Mouse (Mus musculus): Measurements from ENCODE around the gene Vwc2.

DNA sequence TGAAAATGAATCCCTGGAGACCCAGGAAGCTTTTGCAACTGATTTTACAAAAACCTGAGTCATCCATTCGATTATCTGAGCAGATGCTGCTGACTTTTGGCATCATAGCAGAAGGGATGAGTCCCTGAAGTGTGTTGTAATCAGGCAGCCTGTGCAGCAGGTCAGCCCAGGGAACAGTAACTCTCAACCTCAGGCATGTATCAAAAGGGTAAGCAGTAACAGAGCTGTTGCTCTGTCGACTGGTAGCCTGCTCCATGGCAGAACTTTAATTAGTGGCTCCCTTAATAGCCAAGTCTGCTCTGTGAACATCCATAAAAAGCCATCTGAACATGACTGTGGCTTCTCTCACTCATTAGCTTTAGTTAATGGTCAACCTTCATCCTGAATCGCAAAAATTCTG, 5.1 kb upstream of the Vwc2 start:
- TF ChIP-seq POLR2A (IDR thresholded peaks at IDR 0.05; ENCODE audit: extremely low read depth, insufficient read depth, low read length) (no peak), CTCF (IDR thresholded peaks at IDR 0.05; ENCODE audit: low read depth, low read length) (no peak)
